Mouse (Mus musculus) thymus, postnatal 4 days (tissue): ENCODE results near the gene Sys1.

Experiments
- DNase-seq: peaks from one replicate; pipeline ENCODE4 v3.0.0; 2021

Sys1 gene

DNA sequence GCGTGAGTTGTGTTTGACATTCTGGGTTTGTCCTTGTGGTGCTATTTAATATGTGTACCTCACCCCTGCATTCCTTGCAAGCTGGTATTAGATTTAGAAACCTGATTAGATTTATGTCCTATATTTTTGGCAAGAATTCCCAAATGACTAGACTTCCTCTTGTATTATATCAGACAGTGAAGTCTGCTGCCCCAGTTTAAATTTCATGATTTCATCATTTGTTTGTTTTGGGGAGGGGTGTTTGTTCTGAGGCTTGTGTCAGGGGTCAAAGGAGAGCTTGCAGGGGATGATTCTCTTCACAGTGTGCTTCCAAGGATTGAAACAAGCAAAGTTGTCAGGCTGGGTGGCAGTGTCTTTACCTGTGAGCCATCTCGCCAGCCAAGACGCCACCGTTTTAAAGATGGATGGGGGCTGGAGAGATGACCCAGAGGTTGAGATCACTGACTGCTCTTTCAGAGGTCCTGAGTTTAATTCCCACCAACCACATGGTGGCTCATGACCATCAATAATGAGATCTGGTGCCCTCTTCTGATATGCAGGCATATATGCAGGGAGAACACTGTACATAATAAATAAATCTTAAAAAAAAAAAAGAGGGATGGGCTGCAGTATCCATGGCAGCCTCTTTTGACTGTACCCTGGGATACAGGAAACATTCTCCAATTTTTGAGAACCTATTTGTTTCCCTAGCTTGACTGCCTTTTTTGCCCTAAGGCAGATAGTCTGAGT is 49.0 kb downstream of the Sys1 start:
- DNase-seq = no peak

- no peak for DNase-seq
Measured at GRCm38 (mm10) chr2:164507811-164508210, 51.0 kb downstream of the Sys1 start.

DNA sequence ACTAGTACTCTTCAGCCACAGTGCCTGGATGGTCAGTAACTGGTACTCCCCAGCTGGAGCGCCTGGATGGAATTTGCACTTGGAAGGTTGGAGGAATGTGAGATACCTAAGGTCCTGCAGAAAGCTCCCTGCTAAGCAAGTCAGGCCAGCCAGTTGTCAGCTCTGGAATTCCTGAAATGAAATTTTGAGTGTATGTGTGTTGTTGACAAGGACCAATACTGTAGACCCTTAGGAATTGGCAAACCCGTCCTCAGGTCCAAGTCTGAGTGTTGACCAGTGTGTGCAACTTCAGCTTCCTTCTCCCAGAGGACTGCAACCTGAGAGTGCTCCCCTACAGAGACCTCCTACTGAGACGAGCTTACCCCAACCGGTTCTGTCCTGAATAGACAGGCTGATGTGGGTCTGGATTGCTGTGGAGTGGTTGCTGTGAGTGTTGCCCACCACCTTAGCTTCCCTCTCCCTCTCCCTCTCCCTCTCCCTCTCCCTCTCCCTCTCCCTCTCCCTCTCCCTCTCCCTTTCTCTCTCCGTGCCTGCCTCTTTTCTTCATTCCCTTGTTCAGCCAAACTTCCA is 53.9 kb downstream of the Sys1 start:
- DNase-seq = no peak

- DNase-seq = no peak
Measured at GRCm38 (mm10) chr2:164512121-164512909, 55.6 kb downstream of the Sys1 start.

DNA sequence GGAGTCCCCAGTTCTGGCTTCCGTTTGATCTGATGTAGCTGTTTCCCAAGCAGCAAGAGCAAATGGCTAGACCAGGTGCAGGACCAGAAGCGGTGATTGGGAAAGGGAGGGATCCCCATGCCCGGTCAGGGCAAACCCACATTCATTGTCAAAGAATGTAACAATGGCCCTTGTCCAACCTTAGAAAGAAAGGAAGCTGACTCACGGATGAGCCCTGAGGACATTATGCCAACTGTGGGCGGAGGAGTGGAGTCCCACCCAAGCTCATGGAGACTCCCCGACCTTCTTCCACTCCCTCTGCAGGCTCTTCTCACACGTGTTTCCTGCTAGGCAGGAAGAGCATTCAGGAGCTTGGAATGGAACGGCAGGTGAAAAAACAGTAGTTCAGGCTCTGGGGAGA is 56.6 kb downstream of the Sys1 start:
- DNase-seq = no peak

GRCm38 (mm10) chr2:164514916-164515315 is 58.2 kb downstream of the Sys1 start:
- no peak for DNase-seq

GRCm38 (mm10) chr2:164515897-164516296 is 59.1 kb downstream of the Sys1 start:
- no peak for DNase-seq

DNA sequence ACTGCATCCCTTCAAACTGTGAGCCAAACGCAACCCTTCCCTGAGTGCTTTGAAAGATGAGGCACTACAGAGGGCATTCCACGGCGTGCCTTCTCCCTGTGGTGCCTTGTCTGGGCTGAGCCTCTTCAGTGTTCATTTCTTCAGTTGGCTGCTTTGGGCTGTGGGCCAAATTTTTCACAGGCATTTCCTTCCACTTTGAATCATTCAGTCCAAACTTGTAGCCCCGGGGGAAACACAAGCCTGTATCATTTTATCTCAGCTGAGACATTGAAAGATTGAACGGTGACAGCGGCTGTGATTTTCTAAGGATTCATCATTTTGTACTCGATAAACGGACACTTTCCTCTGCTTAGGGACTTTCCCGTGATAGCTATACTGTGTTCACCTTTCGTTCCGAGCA is 59.8 kb downstream of the Sys1 start:
- DNase-seq = no peak

DNA sequence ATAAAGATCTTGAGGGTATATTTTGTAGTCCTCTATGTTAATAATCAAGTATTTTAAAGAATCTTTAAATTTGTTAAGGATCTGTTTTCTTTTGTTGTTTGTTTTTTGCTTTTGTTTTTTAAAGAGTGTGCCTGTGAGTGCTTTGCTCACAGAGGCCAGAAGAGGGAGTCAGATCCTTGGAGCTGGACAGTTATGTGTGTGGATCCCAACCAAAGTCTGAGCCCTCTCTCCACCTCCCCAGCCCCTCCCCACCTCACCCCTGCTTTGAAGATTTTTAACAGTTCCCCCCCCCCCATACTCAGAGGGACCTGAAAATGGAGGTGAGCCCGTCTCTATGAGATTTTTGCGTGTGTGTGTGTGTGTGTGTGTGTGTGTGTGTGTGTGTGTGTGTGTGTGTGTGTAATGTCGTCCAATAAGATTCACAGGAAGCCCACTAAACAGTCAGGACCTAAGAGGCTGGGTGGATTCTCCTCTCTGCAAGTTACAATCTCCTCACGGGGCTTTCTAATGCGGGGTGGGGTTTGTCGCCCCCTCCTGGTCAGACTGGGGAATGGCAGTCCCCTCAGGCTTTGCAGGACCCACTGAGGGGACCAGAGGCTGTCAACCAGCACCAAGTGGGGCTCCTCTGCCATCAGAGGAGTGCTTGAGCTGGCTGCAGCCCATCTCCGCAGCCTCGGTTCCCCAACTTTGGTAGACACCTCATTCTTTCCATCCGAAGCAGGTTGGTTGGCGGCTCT is 60.9 kb downstream of the Sys1 start:
- peak; percentile 76 for DNase-seq

DNA sequence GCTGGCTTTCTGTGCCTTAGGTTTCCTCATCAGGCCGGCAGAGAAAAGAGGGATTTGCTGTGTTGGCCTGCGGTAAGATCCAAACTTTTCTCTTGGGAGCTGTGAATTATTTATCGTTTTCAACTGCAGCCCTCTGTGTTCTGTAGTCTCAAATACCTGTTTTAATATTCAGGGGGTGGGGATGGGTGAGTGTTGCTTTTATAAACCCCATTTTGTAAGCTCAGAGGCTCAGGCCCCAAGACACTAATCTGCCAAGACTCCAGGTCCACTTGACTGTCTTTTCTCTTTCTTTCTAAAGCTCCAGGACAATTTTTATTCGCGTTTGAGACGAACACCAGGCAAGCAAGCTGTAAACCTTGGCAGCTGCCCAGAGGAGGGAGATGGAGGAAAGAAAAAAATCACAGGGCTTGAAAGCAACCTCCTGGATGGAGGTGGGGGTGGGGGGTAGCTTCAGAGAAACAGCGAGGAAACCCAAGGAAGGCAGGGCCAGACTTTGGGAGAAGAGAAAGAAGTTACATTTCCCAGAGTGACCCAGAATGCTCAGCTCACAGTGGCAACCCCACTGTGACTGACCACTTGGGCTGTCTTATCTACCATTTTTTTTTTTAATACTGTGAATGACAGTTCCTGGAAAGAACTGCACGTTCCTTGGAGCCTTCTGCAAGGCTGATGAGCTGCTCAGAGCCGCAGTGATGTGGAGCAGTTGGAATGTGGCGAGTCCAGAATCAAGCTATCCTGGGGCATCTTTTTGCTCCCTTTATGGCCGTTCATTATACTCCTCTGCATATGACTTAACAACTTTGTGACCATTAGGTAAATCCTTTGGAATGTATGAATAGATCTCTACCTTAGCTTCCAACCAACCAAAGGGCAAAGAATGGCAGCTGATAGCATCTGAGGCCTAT is 61.8 kb downstream of the Sys1 start:
- DNase-seq = no peak

- DNase-seq = no peak
Measured at GRCm38 (mm10) chr2:164519171-164519526, 62.4 kb downstream of the Sys1 start.

GRCm38 (mm10) chr2:164520782-164521181 is 64.0 kb downstream of the Sys1 start:
- peak; percentile 51 for DNase-seq

- peak; percentile 49 for DNase-seq
Measured at GRCm38 (mm10) chr2:164521841-164522240, 65.1 kb downstream of the Sys1 start.

DNA sequence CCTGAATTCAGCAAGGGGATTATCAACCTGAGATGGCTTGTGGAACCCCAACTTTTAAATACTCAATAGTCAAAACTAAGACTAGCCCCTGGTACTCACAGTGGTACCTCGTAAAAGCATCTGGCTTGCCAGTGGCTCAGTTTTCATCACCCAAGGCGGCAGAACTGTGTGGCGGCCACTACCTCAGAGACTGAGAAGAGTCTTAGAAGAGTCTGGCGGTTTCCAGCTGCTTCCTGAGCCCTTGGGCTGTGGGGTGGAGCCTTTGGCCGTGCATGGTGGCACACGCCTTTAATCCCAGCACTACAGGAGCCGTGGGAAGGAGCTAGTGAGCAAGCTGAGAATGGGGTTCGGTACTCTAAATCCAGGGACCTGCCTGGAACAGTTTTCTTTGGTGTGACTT is 65.5 kb downstream of the Sys1 start:
- peak; percentile 24 for DNase-seq

GRCm38 (mm10) chr2:164523301-164523773 is 66.6 kb downstream of the Sys1 start:
- DNase-seq = no peak

DNA sequence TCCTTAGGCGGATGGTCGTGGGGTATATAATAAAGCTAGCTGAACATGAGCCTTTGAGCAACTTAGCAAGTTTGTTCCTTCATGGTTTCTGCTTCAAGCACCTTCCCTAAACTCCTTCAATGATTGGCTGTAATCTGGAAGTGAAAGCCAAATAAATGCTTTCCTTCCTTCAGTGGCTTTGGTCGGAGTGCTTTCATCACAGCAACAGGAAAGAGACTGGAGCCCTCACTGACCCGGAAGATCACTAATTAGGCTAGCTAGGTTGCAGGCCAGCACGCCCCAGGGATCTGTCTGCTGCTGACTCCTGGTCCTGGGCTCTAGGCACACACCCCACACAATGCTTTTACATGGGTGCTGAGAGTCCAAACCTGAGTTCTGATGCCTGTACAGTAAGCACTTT is 71.8 kb downstream of the Sys1 start:
- DNase-seq = no peak
